Mouse (Mus musculus) inflammation-experienced regulatory T-cells, adult 6 months (primary cell): ENCODE data around the gene Chn2. TPM values are rescaled to one million over a fixed set of nuclear protein-coding genes. Genes with fewer than 3 reads are reported as not detected.

ENCODE experiments used
- ATAC-seq: one replicate; pipeline ENCODE4 v1.8.0; 2017
- polyA plus RNA-seq, 3 experiments: library from polyadenylated mRNA; unstranded; fragments of 100-300 nt; shearing (Covaris generic); gene quantifications; one replicate each; pipeline ENCODE4 v1.2.1; 2017

Gene Chn2
- 10 to 100 TPM in 1 of 3 experiments, 1 to 10 TPM in 2; 8.4 to 14.5 (median 9.5) TPM for polyA plus RNA-seq

GRCm38 (mm10) chr6:54039357-54039804 lies at the start of gene Chn2:
Gene Chn2 (plus strand): TSS chr6:54039554.
- peak; percentile 55 for ATAC-seq

GRCm38 (mm10) chr6:53992386-53992785 lies 47.0 kb upstream of the Chn2 start:
- no peak for ATAC-seq

- ATAC-seq: no peak
These were observed 43.8 kb upstream of the Chn2 start for GRCm38 (mm10) chr6:53995519-53995918.

GRCm38 (mm10) chr6:53996226-53996955 lies 43.0 kb upstream of the Chn2 start:
- ATAC-seq: no peak

GRCm38 (mm10) chr6:54005302-54005701 lies 34.1 kb upstream of the Chn2 start:
- ATAC-seq: no peak

- ATAC-seq: no peak
These were observed 30.8 kb upstream of the Chn2 start for GRCm38 (mm10) chr6:54008448-54009120.

- no peak for ATAC-seq
These were observed 30.1 kb upstream of the Chn2 start for GRCm38 (mm10) chr6:54009293-54009692.

- no peak for ATAC-seq
These were observed 29.0 kb upstream of the Chn2 start for GRCm38 (mm10) chr6:54010362-54010761.

GRCm38 (mm10) chr6:54012163-54012562 lies 27.2 kb upstream of the Chn2 start:
- ATAC-seq: no peak

GRCm38 (mm10) chr6:54018038-54018437 lies 21.3 kb upstream of the Chn2 start:
- no peak for ATAC-seq

GRCm38 (mm10) chr6:54018861-54019260 lies 20.5 kb upstream of the Chn2 start:
- no peak for ATAC-seq

GRCm38 (mm10) chr6:54021123-54021789 lies 18.1 kb upstream of the Chn2 start:
- peak; percentile 58 for ATAC-seq

- no peak for ATAC-seq
These were observed 15.5 kb upstream of the Chn2 start for GRCm38 (mm10) chr6:54023846-54024245.

- ATAC-seq: no peak
These were observed 10.6 kb upstream of the Chn2 start for GRCm38 (mm10) chr6:54028706-54029105.

- no peak for ATAC-seq
These were observed 9.0 kb upstream of the Chn2 start for GRCm38 (mm10) chr6:54030351-54030750.

- ATAC-seq: no peak
These were observed 8.6 kb upstream of the Chn2 start for GRCm38 (mm10) chr6:54030776-54031175.

GRCm38 (mm10) chr6:54034471-54034870 lies 4.9 kb upstream of the Chn2 start:
- ATAC-seq: peak; percentile 81

- no peak for ATAC-seq
These were observed 3.8 kb upstream of the Chn2 start for GRCm38 (mm10) chr6:54035548-54035947.

GRCm38 (mm10) chr6:54038866-54039265 lies 488 bp upstream of the Chn2 start:
- ATAC-seq: no peak

- peak; percentile 71 for ATAC-seq
These were observed 572 bp downstream of the Chn2 start for GRCm38 (mm10) chr6:54039805-54040447.

- ATAC-seq: no peak
These were observed 1.1 kb downstream of the Chn2 start for GRCm38 (mm10) chr6:54040448-54040844.

GRCm38 (mm10) chr6:54041386-54042043 lies 2.2 kb downstream of the Chn2 start:
- no peak for ATAC-seq
